Mouse (Mus musculus): ENCODE measurements at regions not wholly inside any gene's neighbourhood (a gene's known extent, or its start where the extent isn't known, plus 50 kb on each side); places are given as distances from the start of the nearest gene placed in this dataset.

GRCm38 (mm10) chr8:87152068-87152915, 267.2 kb upstream of the N4bp1 start:
- TF ChIP-seq CTCF (conservative IDR thresholded peaks at IDR 0.05 in 1 of 2, IDR thresholded peaks at IDR 0.05 in 1 of 2; ENCODE audit: low read depth in 2 of 2, low read length in 2 of 2): no peak
- no peak for TF ChIP-seq POLR2A (IDR thresholded peaks at IDR 0.05; ENCODE audit: low read depth, low read length)
- TF ChIP-seq USF2 (conservative IDR thresholded peaks at IDR 0.05; ENCODE audit: low read depth, low read length): no peak
